Mouse (Mus musculus) MEL (cell line): ENCODE data around the gene Soat2. TPM values are rescaled to one million over a fixed set of nuclear protein-coding genes. Genes with fewer than 3 reads are reported as not detected.

Experiments
- DNase-seq: peaks from one replicate; pipeline ENCODE4 v3.0.0; 2011; ENCODE audit warnings: low read depth, low spot score
- H3K27ac ChIP-seq: 2 replicates; pipeline ENCODE4 v1.5.1; 2012; ENCODE audit warnings: low read depth, mild to moderate bottlenecking, control low read depth, low read length, moderate library complexity; ENCODE audit not compliant: control insufficient read depth
- H3K27me3 ChIP-seq, 2 experiments: fragments of 150-350 bp in 1 of 2; sonication (generic) in 1 of 2; 2 replicates each; pipeline ENCODE4 v1.6.1; 2012; ENCODE audit warnings: low read length in 2 of 2, mild to moderate bottlenecking in 2 of 2, improper control_type of control experiment in 1 of 2, moderate library complexity in 1 of 2; ENCODE audit not compliant: insufficient read depth in 2 of 2, control insufficient read depth in 1 of 2
- H3K36me3 ChIP-seq, 2 experiments: 2 replicates each; pipeline ENCODE4 v1.6.1; 2012 to 2014; ENCODE audit warnings: low read length in 2 of 2, improper control_type of control experiment in 1 of 2, inconsistent platforms in 1 of 2, mild to moderate bottlenecking in 1 of 2; ENCODE audit not compliant: insufficient read depth in 2 of 2, control insufficient read depth in 1 of 2
- H3K4me1 ChIP-seq, 2 experiments: fragments of 150-350 bp in 1 of 2; sonication (generic) in 1 of 2; 2 replicates each; pipeline ENCODE4 v1.6.1; 2012; ENCODE audit warnings: low read length in 2 of 2, improper control_type of control experiment in 1 of 2, mild to moderate bottlenecking in 1 of 2; ENCODE audit not compliant: insufficient read depth in 2 of 2, control insufficient read depth in 1 of 2
- H3K4me3 ChIP-seq, 2 experiments: fragments of 150-350 bp in 1 of 2; sonication (generic) in 1 of 2; 2 replicates each; pipeline ENCODE4 v1.5.1; 2012; ENCODE audit warnings: low read depth in 2 of 2, low read length in 2 of 2, mild to moderate bottlenecking in 2 of 2, moderate library complexity in 2 of 2, control low read depth in 1 of 2, improper control_type of control experiment in 1 of 2; ENCODE audit not compliant: control insufficient read depth in 1 of 2, insufficient read depth in 1 of 2
- H3K79me2 ChIP-seq: 2 replicates; pipeline ENCODE4 v1.6.1; 2012; ENCODE audit warnings: mild to moderate bottlenecking, low read length, moderate library complexity; ENCODE audit not compliant: control insufficient read depth, poor library complexity, insufficient read depth
- H3K9ac ChIP-seq: 2 replicates; pipeline ENCODE4 v1.6.1; 2012; ENCODE audit warnings: low read depth, mild to moderate bottlenecking, control low read depth, low read length, moderate library complexity; ENCODE audit not compliant: control insufficient read depth, poor library complexity, severe bottlenecking
- H3K9me3 ChIP-seq: fragments of 150-350 bp; sonication (generic); replicated peaks from 2 replicates; pipeline ENCODE4 v1.6.1; 2012; ENCODE audit warnings: mild to moderate bottlenecking, low read length, improper control_type of control experiment, moderate library complexity; ENCODE audit not compliant: insufficient read depth
- BHLHE40 ChIP-seq: IDR thresholded peaks from 2 replicates; pipeline ENCODE4 v1.6.1; 2012; ENCODE audit warnings: low read depth, mild to moderate bottlenecking, inconsistent platforms, low read length, improper control_type of control experiment, borderline replicate concordance
- CHD1 ChIP-seq: IDR thresholded peaks from 2 replicates; pipeline ENCODE4 v1.6.1; 2012; ENCODE audit warnings: low read depth, mild to moderate bottlenecking, inconsistent platforms, low read length, improper control_type of control experiment
- CHD2 ChIP-seq: IDR thresholded peaks from 2 replicates; pipeline ENCODE4 v1.6.1; 2011; ENCODE audit warnings: low read length, improper control_type of control experiment
- CTCF ChIP-seq, 3 experiments: IDR thresholded peaks in 2 of 3; conservative IDR thresholded peaks in 1 of 3; 2 replicates each; pipeline ENCODE4 v1.5.1; 2011 to 2012; ENCODE audit warnings: low read length in 3 of 3, low read depth in 2 of 3, mild to moderate bottlenecking in 2 of 3, improper control_type of control experiment in 1 of 3, inconsistent platforms in 1 of 3, mixed read lengths in 1 of 3, moderate library complexity in 1 of 3; ENCODE audit not compliant: control insufficient read depth in 1 of 3, insufficient read depth in 1 of 3, poor library complexity in 1 of 3, severe bottlenecking in 1 of 3
- ELF1 ChIP-seq: IDR thresholded peaks from 2 replicates; pipeline ENCODE4 v1.6.1; 2014; ENCODE audit warnings: low read depth, mild to moderate bottlenecking, inconsistent platforms, low read length, improper control_type of control experiment, moderate library complexity
- EP300 ChIP-seq, 2 experiments: IDR thresholded peaks; 2 replicates each; pipeline ENCODE4 v1.6.1; 2011; ENCODE audit warnings: improper control_type of control experiment in 2 of 2, low read length in 2 of 2, low read depth in 1 of 2, mild to moderate bottlenecking in 1 of 2
- ETS1 ChIP-seq: IDR thresholded peaks from 2 replicates; pipeline ENCODE4 v1.6.1; 2012; ENCODE audit warnings: low read depth, mild to moderate bottlenecking, inconsistent platforms, low read length, improper control_type of control experiment, moderate library complexity
- GABPA ChIP-seq: IDR thresholded peaks from 2 replicates; pipeline ENCODE4 v1.6.1; 2012; ENCODE audit warnings: low read depth, mild to moderate bottlenecking, inconsistent platforms, low read length, improper control_type of control experiment, moderate library complexity
- GATA1 ChIP-seq: IDR thresholded peaks from 2 replicates; pipeline ENCODE4 v1.6.1; 2011; ENCODE audit warnings: low read depth, low read length, improper control_type of control experiment
- HCFC1 ChIP-seq: IDR thresholded peaks from 2 replicates; pipeline ENCODE4 v1.6.1; 2012; ENCODE audit warnings: low read depth, mild to moderate bottlenecking, inconsistent platforms, low read length, improper control_type of control experiment, moderate library complexity
- JUND ChIP-seq: IDR thresholded peaks from 2 replicates; pipeline ENCODE4 v1.6.1; 2011; ENCODE audit warnings: low read depth, mild to moderate bottlenecking, improper control_type of control experiment, low read length
- KAT2A ChIP-seq: conservative IDR thresholded peaks from 2 replicates; pipeline ENCODE4 v1.6.1; 2012; ENCODE audit warnings: low read depth, low read length, improper control_type of control experiment, inconsistent platforms
- MAX ChIP-seq: IDR thresholded peaks from 2 replicates; pipeline ENCODE4 v1.6.1; 2011; ENCODE audit warnings: low read length, improper control_type of control experiment
- MAZ ChIP-seq: IDR thresholded peaks from 2 replicates; pipeline ENCODE4 v1.6.1; 2012; ENCODE audit warnings: low read depth, mild to moderate bottlenecking, inconsistent platforms, low read length, improper control_type of control experiment
- MEF2A ChIP-seq: IDR thresholded peaks from 2 replicates; pipeline ENCODE4 v1.6.1; 2014; ENCODE audit warnings: low read depth, mild to moderate bottlenecking, inconsistent platforms, low read length, improper control_type of control experiment; ENCODE audit not compliant: poor library complexity, insufficient replicate concordance, severe bottlenecking; ENCODE audit errors: extremely low read depth
- MXI1 ChIP-seq: IDR thresholded peaks from 2 replicates; pipeline ENCODE4 v1.6.1; 2011; ENCODE audit warnings: mild to moderate bottlenecking, low read depth, low read length, improper control_type of control experiment
- MYB ChIP-seq: IDR thresholded peaks from 2 replicates; pipeline ENCODE4 v1.6.1; 2011; ENCODE audit warnings: mild to moderate bottlenecking, low read depth, low read length, improper control_type of control experiment
- MYC ChIP-seq: IDR thresholded peaks from 2 replicates; pipeline ENCODE4 v1.6.1; 2011; ENCODE audit warnings: low read depth, mild to moderate bottlenecking, low read length, improper control_type of control experiment, moderate library complexity
- NELFE ChIP-seq: IDR thresholded peaks from 2 replicates; pipeline ENCODE4 v1.6.1; 2011; ENCODE audit warnings: low read depth, low read length, improper control_type of control experiment
- NRF1 ChIP-seq: IDR thresholded peaks from 2 replicates; pipeline ENCODE4 v1.6.1; 2014; ENCODE audit warnings: low read depth, mild to moderate bottlenecking, inconsistent platforms, low read length, improper control_type of control experiment, moderate library complexity; ENCODE audit not compliant: poor library complexity, insufficient read depth, severe bottlenecking
- POLR2A ChIP-seq, 2 experiments: IDR thresholded peaks; 2 replicates each; pipeline ENCODE4 v1.6.1; 2011 to 2012; ENCODE audit warnings: low read length in 2 of 2, mild to moderate bottlenecking in 2 of 2, control low read depth in 1 of 2, improper control_type of control experiment in 1 of 2, low read depth in 1 of 2, moderate library complexity in 1 of 2; ENCODE audit not compliant: control insufficient read depth in 1 of 2, insufficient read depth in 1 of 2, poor library complexity in 1 of 2
- POLR2AphosphoS5 ChIP-seq: IDR thresholded peaks from 2 replicates; pipeline ENCODE4 v1.6.1; 2012; ENCODE audit warnings: low read depth, borderline replicate concordance, mild to moderate bottlenecking, inconsistent platforms, low read length, moderate library complexity, mixed read lengths
- RAD21 ChIP-seq: IDR thresholded peaks from 2 replicates; pipeline ENCODE4 v1.6.1; 2011; ENCODE audit warnings: mild to moderate bottlenecking, low read depth, low read length, improper control_type of control experiment
- RCOR1 ChIP-seq: IDR thresholded peaks from 2 replicates; pipeline ENCODE4 v1.6.1; 2012; ENCODE audit warnings: low read depth, mild to moderate bottlenecking, inconsistent platforms, low read length, improper control_type of control experiment
- SIN3A ChIP-seq: IDR thresholded peaks from 2 replicates; pipeline ENCODE4 v1.6.1; 2012; ENCODE audit warnings: low read length, improper control_type of control experiment, inconsistent platforms
- TAL1 ChIP-seq: IDR thresholded peaks from 2 replicates; pipeline ENCODE4 v1.6.1; 2012; ENCODE audit warnings: mild to moderate bottlenecking, inconsistent platforms, low read length, moderate library complexity, mixed read lengths
- TBP ChIP-seq: IDR thresholded peaks from 2 replicates; pipeline ENCODE4 v1.8.0; 2011; ENCODE audit warnings: low read depth, low read length, improper control_type of control experiment
- TCF12 ChIP-seq: IDR thresholded peaks from 2 replicates; pipeline ENCODE4 v1.6.1; 2014; ENCODE audit warnings: low read depth, mild to moderate bottlenecking, inconsistent platforms, low read length, improper control_type of control experiment, moderate library complexity
- USF1 ChIP-seq: IDR thresholded peaks from 2 replicates; pipeline ENCODE4 v1.6.1; 2014; ENCODE audit warnings: low read depth, mild to moderate bottlenecking, inconsistent platforms, low read length, improper control_type of control experiment, moderate library complexity
- ZKSCAN1 ChIP-seq: IDR thresholded peaks from 2 replicates; pipeline ENCODE4 v1.6.1; 2012; ENCODE audit warnings: low read depth, mild to moderate bottlenecking, inconsistent platforms, low read length, improper control_type of control experiment, moderate library complexity
- polyA plus RNA-seq, 2 experiments: library from polyadenylated mRNA; stranded (reverse) in 1 of 2; unstranded in 1 of 2; fragments of >175 nt in 1 of 2; fragments of >200 nt in 1 of 2; gene quantifications; 2 replicates each; pipeline versions ENCODE4 v1.2.1 to v1.2.4; 2012; ENCODE audit warnings: low replicate concordance in 2 of 2, low read depth in 1 of 2; ENCODE audit not compliant: insufficient read length in 2 of 2, insufficient read depth in 1 of 2, missing spikeins in 1 of 2
- total RNA-seq: library from RNA; depleted of rRNA; stranded (reverse); fragments of 300-350 nt; gene quantifications from 2 replicates; pipeline ENCODE4 v1.2.3, GENCODE M21; 2012

The Soat2 gene
- total and polyA plus RNA-seq, 3 experiments: 20.0 to 44.8 TPM; not detected in 1

- 0 out of 2 replicates have a peak, but pooled peaks have one; percentile 41 for TF ChIP-seq MYC
- no peak for TF ChIP-seq TBP
- TF ChIP-seq RCOR1: peak; percentile 69; the same call in 1 of the 2 replicates
- no peak for TF ChIP-seq JUND
- TF ChIP-seq ETS1: peak; percentile 47; the same call in 1 of the 2 replicates
- TF ChIP-seq TAL1: peak; percentile 54
- peak; percentile 40; the same call in 1 of the 2 replicates for TF ChIP-seq SIN3A
- no peak for TF ChIP-seq MAZ
- no peak for TF ChIP-seq MXI1
- peak; percentile 64 for TF ChIP-seq TCF12
- TF ChIP-seq CHD2: no peak
- TF ChIP-seq POLR2AphosphoS5: no peak
- peak; percentile 84 for TF ChIP-seq GATA1
- no peak for TF ChIP-seq CHD1
- no peak for TF ChIP-seq HCFC1
- no peak for TF ChIP-seq GABPA
- TF ChIP-seq NRF1: no peak
- TF ChIP-seq ELF1: no peak
- TF ChIP-seq ZKSCAN1: no peak
Observed at GRCm38 (mm10) chr15:102176571-102177316, 26.4 kb downstream of the Soat2 start (continued).

- TF ChIP-seq GATA1 (no peak), POLR2AphosphoS5 (no peak), MAX (no peak), ETS1 (no peak), ELF1 (no peak), POLR2A (IDR thresholded peaks at IDR 0.05; ENCODE audit: control insufficient read depth in 1 of 2, insufficient read depth in 1 of 2, low read depth in 1 of 2, low read length in 2 of 2, poor library complexity in 1 of 2) (no peak), USF1 (no peak), RAD21 (no peak), ZKSCAN1 (no peak), MEF2A (no peak), BHLHE40 (no peak), SIN3A (no peak), MYB (no peak), CHD1 (no peak), EP300 (IDR thresholded peaks at IDR 0.05; ENCODE audit: low read depth in 1 of 2, low read length in 2 of 2) (no peak), RCOR1 (no peak), JUND (no peak), CTCF (IDR thresholded peaks at IDR 0.05 in 2 of 3, conservative IDR thresholded peaks at IDR 0.05 in 1 of 3; ENCODE audit: control insufficient read depth in 1 of 3, insufficient read depth in 1 of 3, low read depth in 2 of 3, low read length in 3 of 3, poor library complexity in 1 of 3, severe bottlenecking in 1 of 3) (no peak), KAT2A (no peak), NELFE (no peak)
Observed at GRCm38 (mm10) chr15:102177417-102177816, 27.1 kb downstream of the Soat2 start.

More at GRCm38 (mm10) chr15:102177417-102177816, 27.1 kb downstream of the Soat2 start:
- peaks cover 4 to 17% of the 10 kb centered on the region in 2 experiments; a peak in 3 of 4 replicates for H3K4me1 ChIP-seq
- no peaks in the 10 kb centered on the region for H3K9me3 ChIP-seq
- H3K27me3 ChIP-seq: no peaks in the 10 kb centered on the region
- no peaks in the 10 kb centered on the region for H3K79me2 ChIP-seq
- no peak overlapping the region for H3K27ac ChIP-seq
- no peak overlapping the region for H3K9ac ChIP-seq
- no peak for DNase-seq
- H3K36me3 ChIP-seq: peaks cover 0 to 8% of the 10 kb centered on the region in 2 experiments; a peak in 2 of 4 replicates
- H3K4me3 ChIP-seq: no peak overlapping the region
